Mouse (Mus musculus): Measurements from ENCODE around the gene Erap1. TPM values are rescaled to one million over a fixed set of nuclear protein-coding genes. Genes with fewer than 3 reads are reported as not detected.
"Not testable (repeated sequence)": the region's sequence is repeated elsewhere in the genome, so short reads cannot be mapped to it uniquely, and the experiment has no call there.

Gene Erap1
- polyA plus RNA-seq, 2 experiments = 4.6 to 8.9 TPM

DNA sequence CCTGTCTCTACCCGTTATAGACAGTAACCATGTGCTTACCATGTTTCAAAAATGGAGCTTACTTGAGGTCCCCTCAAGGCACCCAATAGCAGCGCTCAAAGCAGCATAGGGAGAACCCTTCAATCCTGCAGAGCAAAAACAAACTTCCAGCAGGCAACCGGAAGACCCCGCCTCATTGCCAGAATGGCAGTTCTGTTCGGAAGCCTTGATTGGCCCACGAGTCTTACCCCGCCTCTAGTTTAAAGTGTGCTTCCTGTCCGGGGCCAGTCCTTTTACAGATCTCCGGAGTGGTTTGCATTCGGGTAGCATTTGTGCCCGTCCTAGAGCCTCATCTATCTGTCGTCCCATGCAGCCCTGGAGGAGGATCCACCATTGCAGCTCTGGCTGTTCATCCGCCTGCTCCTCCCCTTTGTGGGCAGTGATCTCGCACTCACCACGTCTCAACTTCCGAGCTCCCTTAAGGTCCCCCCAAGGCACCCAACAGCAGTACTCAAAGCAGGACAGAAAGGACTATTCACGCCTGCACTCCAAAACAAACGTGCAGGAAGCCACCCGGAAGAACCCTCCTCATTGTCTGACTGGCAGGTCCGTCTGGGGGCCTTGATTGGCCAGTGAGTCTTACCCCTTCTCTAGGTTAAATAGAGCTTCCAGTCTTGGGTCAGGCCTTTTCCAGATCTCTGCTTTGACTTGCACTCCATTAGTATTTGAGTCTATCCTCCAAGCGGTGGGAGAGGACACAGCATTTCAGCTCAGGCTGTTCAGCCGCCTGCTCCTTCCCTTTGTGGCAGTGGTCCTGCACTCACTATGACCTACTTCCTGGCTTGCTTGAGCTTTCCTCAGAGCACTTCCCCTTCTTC lies 22.0 kb upstream of the Erap1 start:
- H3K9ac ChIP-seq (ENCODE audit: low read depth, low read length, severe bottlenecking) = peak overlapping the region; percentile 59
- not testable (repeated sequence) for H3K4me1 ChIP-seq (ENCODE audit: control insufficient read depth, insufficient read depth, low read length); H3K36me3 ChIP-seq (ENCODE audit: control insufficient read depth, insufficient read depth, low read length); H3K9me3 ChIP-seq (ENCODE audit: control insufficient read depth, low read length); H3K27me3 ChIP-seq (ENCODE audit: control insufficient read depth, insufficient read depth, low read length)
- peak overlapping the region; percentile 50 for H3K4me3 ChIP-seq (replicated peaks; ENCODE audit: low read length)
- peak; percentile 26; the same call in 1 of the 2 replicates for TF ChIP-seq POLR2A (IDR thresholded peaks at IDR 0.05; ENCODE audit: borderline replicate concordance, extremely low read depth, insufficient read depth, insufficient read length)
- peak; percentile 98 for ATAC-seq (ENCODE audit: low FRiP score, low read depth)
- peak overlapping the region; percentile 83 for H3K27ac ChIP-seq (replicated peaks; ENCODE audit: low read depth, low read length)
- H3K4me2 ChIP-seq (replicated peaks; ENCODE audit: low read depth, low read length, severe bottlenecking) = peak overlapping the region; percentile 52
- DNase-seq (ENCODE audit: low spot score) = peak; percentile 90
- 13% methylated on average over 22 of the region's 22 CpGs for WGBS

DNA sequence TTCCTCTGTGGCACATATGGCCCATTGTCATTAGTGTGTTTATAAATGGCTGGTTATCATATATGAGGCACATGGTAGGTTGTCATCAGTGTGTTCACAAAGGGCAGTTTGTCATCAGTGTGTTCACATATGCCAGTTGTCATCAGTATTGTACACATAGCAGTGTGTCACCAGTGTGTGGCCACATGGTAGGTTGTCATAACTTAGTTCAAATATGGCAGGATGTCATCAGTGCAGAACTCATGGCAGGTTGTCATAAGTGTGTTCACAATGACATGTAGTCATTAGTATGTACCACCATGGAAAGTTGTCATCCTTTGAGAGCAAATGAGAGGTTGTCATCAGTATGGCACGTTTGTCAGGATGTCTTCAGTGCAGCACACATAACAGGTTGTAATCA lies 7.0 kb upstream of the Erap1 start:
- H3K4me2 ChIP-seq (replicated peaks; ENCODE audit: low read depth, low read length, severe bottlenecking) = no peak overlapping the region
- H3K27ac ChIP-seq (replicated peaks; ENCODE audit: low read depth, low read length) = no peak overlapping the region
- H3K4me1 ChIP-seq (ENCODE audit: control insufficient read depth, insufficient read depth, low read length) = no peaks in the 10 kb centered on the region
- DNase-seq (ENCODE audit: low spot score) (no peak), ATAC-seq (ENCODE audit: low FRiP score, low read depth) (no peak)
- 42% methylated on average over 1 of the region's 1 CpGs for WGBS
- H3K9me3 ChIP-seq (ENCODE audit: control insufficient read depth, low read length) = no peaks in the 10 kb centered on the region
- no peak for TF ChIP-seq POLR2A (IDR thresholded peaks at IDR 0.05; ENCODE audit: borderline replicate concordance, extremely low read depth, insufficient read depth, insufficient read length)
- no peak overlapping the region for H3K4me3 ChIP-seq (replicated peaks; ENCODE audit: low read length)
- no peak overlapping the region for H3K9ac ChIP-seq (ENCODE audit: low read depth, low read length, severe bottlenecking)
- H3K27me3 ChIP-seq (ENCODE audit: control insufficient read depth, insufficient read depth, low read length) = no peaks in the 10 kb centered on the region
- no peaks in the 10 kb centered on the region for H3K36me3 ChIP-seq (ENCODE audit: control insufficient read depth, insufficient read depth, low read length)

DNA sequence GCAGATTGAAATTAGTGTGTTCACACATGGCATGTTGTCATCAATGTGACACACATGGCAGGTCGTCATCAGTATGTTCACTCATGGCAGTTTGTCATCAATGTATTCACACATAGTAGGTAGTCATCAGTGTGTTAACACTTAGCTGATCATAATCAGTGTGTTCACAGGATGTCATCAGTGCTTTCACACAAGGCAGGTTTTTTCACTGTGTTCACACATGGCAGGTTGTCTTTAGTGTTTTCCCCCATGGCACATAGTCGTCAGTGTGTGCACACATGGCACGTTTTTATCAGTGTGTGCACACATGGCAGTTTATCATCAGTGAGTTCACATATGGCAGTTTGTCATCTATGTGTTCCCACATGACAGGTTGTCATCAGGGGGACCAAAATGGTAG lies 6.5 kb upstream of the Erap1 start:
- WGBS = 77% methylated on average over 3 of the region's 3 CpGs

DNA sequence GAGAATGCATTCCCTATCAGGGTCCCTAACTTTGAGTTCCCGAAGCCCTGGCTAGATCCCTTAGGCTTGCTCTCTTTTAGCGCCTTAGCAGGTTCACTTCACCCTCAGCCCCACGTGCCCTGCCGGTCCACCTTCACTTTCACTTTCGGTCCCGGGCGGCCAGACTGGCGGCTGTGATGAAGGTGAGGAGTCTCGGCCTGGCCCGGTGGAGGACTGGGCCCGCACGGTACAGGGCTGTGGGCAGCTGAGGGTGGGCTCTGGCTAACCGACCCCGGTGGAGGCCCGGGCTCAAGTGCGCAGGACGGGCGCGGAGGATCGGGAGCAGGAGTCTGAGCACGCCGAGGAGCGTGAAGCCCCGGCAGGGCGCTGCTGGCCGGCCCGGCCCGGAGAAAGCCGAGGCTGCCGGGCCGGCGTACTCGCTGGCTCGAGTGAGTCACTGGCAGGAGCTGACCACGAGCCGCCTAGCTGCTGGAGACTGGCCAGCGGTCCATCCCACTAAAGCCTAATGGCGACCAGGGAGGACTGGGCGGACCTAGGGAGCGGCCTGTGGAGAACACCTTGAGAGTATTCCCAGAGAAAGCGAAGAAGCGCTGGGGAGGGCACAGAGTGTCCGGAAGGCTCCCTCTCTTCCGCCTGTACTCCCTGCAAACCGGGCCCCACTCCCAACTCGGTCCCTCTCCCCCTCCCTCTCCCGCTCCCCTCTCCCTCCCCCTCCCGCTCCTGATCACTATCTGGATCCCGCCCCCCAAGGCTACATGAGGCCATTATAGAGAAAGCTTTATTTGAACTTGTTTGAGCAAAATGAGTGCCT lies 549 bp downstream of the Erap1 start:
- Histone ChIP-seq H3K4me1 (ENCODE audit: control insufficient read depth, insufficient read depth, low read length) (no peaks in the 10 kb centered on the region), H3K9me3 (ENCODE audit: control insufficient read depth, low read length) (no peaks in the 10 kb centered on the region), H3K27ac (replicated peaks; ENCODE audit: low read depth, low read length) (peak overlapping the region; percentile 91), H3K4me3 (replicated peaks; ENCODE audit: low read length) (peak overlapping the region; percentile 67), H3K27me3 (ENCODE audit: control insufficient read depth, insufficient read depth, low read length) (no peaks in the 10 kb centered on the region), H3K36me3 (ENCODE audit: control insufficient read depth, insufficient read depth, low read length) (no peaks in the 10 kb centered on the region), H3K9ac (ENCODE audit: low read depth, low read length, severe bottlenecking) (peak overlapping the region; percentile 95), H3K4me2 (replicated peaks; ENCODE audit: low read depth, low read length, severe bottlenecking) (peak overlapping the region; percentile 76)
- ATAC-seq (ENCODE audit: low FRiP score, low read depth) = peak; percentile 86
- TF ChIP-seq POLR2A (IDR thresholded peaks at IDR 0.05; ENCODE audit: borderline replicate concordance, extremely low read depth, insufficient read depth, insufficient read length) = peak; percentile 60; the same call in 1 of the 2 replicates
- DNase-seq (ENCODE audit: low spot score) = peak; percentile 84
- WGBS = 0% methylated on average over 38 of the region's 49 CpGs

More for the DNA sequence above, 6.5 kb upstream of the Erap1 start:
- Histone ChIP-seq H3K9ac (ENCODE audit: low read depth, low read length, severe bottlenecking) (no peak overlapping the region), H3K4me1 (ENCODE audit: control insufficient read depth, insufficient read depth, low read length) (no peaks in the 10 kb centered on the region), H3K36me3 (ENCODE audit: control insufficient read depth, insufficient read depth, low read length) (no peaks in the 10 kb centered on the region), H3K9me3 (ENCODE audit: control insufficient read depth, low read length) (no peaks in the 10 kb centered on the region), H3K27ac (replicated peaks; ENCODE audit: low read depth, low read length) (no peak overlapping the region), H3K4me3 (replicated peaks; ENCODE audit: low read length) (no peak overlapping the region), H3K4me2 (replicated peaks; ENCODE audit: low read depth, low read length, severe bottlenecking) (no peak overlapping the region), H3K27me3 (ENCODE audit: control insufficient read depth, insufficient read depth, low read length) (no peaks in the 10 kb centered on the region)
- no peak for TF ChIP-seq POLR2A (IDR thresholded peaks at IDR 0.05; ENCODE audit: borderline replicate concordance, extremely low read depth, insufficient read depth, insufficient read length)
- DNase-seq (ENCODE audit: low spot score) (no peak), ATAC-seq (ENCODE audit: low FRiP score, low read depth) (no peak)

DNA sequence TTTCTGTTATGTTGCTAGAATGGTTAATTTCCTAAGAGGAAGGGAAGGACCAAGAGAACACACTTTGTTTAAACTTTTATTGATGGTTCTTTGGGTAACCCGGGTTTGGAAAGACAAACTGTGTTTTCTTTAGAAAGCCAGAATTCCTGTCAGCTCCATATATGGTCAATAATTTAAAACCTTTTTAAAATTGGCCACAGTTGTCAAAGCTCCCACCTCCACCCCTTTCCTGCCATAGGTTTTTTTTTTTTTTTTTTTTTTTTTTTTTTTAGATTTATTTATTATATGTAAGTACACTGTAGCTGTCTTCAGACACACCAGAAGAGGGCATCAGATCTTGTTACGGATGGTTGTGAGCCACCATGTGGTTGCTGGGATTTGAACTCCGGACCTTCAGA lies 1.2 kb downstream of the Erap1 start:
- H3K27ac ChIP-seq (replicated peaks; ENCODE audit: low read depth, low read length); H3K4me1 ChIP-seq (ENCODE audit: control insufficient read depth, insufficient read depth, low read length); H3K9me3 ChIP-seq (ENCODE audit: control insufficient read depth, low read length); H3K36me3 ChIP-seq (ENCODE audit: control insufficient read depth, insufficient read depth, low read length); DNase-seq (ENCODE audit: low spot score); ATAC-seq (ENCODE audit: low FRiP score, low read depth); H3K27me3 ChIP-seq (ENCODE audit: control insufficient read depth, insufficient read depth, low read length): not testable (repeated sequence)
- H3K9ac ChIP-seq (ENCODE audit: low read depth, low read length, severe bottlenecking) = peak overlapping the region; percentile 95
- WGBS = 48% methylated on average over 2 of the region's 3 CpGs
- H3K4me2 ChIP-seq (replicated peaks; ENCODE audit: low read depth, low read length, severe bottlenecking) = peak overlapping the region; percentile 76
- peak overlapping the region; percentile 67 for H3K4me3 ChIP-seq (replicated peaks; ENCODE audit: low read length)

Measured in limb, embryonic 14.5 days (tissue).